Mouse (Mus musculus): ENCODE results near the gene Slc35b4. TPM values are rescaled to one million over a fixed set of nuclear protein-coding genes. Genes with fewer than 3 reads are reported as not detected.

Slc35b4 gene
- polyA plus RNA-seq, 1 experiment from 2014 or later: 42.6 TPM

- 0 out of 2 replicates have a peak, but pooled peaks cover 2% of the 10 kb centered on the region for H3K4me1 ChIP-seq (replicated peaks)
- H3K27ac ChIP-seq: no peak overlapping the region
- ATAC-seq: no peak
- H3K4me2 ChIP-seq (replicated peaks): no peak overlapping the region
- H3K27me3 ChIP-seq (replicated peaks): no peaks in the 10 kb centered on the region
- H3K9me3 ChIP-seq: no peaks in the 10 kb centered on the region
- no peak overlapping the region for H3K4me3 ChIP-seq (replicated peaks)
- H3K36me3 ChIP-seq: peaks cover 24% of the 10 kb centered on the region
- WGBS: 76% methylated on average over 2 of the region's 2 CpGs
- no peak overlapping the region for H3K9ac ChIP-seq
Measured at GRCm38 (mm10) chr6:34162607-34163006, 14.3 kb downstream of the Slc35b4 start.

DNA sequence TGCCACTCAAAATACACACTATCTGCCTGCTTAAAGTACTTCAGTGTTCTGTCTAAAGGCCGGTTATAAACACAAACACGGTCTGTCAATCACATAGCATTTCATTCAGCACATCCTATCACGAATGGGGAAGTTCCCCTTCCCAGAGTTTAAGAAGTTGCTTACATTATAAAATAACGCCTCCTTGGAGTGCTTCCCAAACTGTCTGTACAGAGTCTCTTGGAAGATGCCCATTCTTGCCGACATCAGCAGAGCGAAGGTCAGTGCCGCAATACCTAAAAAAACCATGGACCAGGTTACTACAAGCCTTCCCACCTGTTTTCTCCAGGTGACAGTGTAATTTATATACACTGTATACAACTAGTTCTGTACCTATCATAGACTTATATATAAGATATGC is 15.4 kb downstream of the Slc35b4 start:
- Histone ChIP-seq H3K4me2 (replicated peaks) (no peak overlapping the region), H3K9me3 (no peaks in the 10 kb centered on the region), H3K36me3 (peaks cover 22% of the 10 kb centered on the region), H3K27me3 (replicated peaks) (no peaks in the 10 kb centered on the region), H3K27ac (no peak overlapping the region), H3K4me1 (replicated peaks) (peaks cover 7% of the 10 kb centered on the region; the same call in 1 of the 2 replicates), H3K4me3 (replicated peaks) (no peak overlapping the region), H3K9ac (no peak overlapping the region)
- WGBS: 86% methylated on average over 7 of the region's 7 CpGs
- ATAC-seq: no peak

DNA sequence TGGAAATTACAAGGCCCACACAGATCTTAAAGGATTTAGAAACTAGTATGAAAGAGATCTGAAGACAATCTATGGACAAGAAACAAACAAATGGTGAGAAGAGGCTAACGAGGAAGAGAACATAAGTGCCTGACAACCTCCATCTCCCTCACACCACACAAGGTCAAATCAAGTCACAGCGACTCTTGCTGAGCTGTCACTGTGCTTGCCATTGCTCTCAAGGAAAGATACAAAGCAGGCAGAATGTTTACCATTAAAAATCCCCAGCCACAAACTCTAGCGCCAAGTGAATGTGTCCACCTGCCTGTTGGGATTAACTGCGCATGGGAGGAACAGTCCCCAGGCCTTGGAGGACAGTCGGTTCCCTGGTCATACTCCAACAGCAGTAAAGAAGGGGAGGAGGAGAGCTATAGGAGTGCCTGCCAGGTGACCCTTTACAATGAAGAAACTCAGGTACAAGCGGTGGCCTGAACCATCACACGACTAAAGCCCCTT is 16.0 kb downstream of the Slc35b4 start:
- Histone ChIP-seq H3K27me3 (replicated peaks) (no peaks in the 10 kb centered on the region), H3K4me1 (replicated peaks) (peaks cover 11% of the 10 kb centered on the region), H3K4me3 (replicated peaks) (no peak overlapping the region), H3K4me2 (replicated peaks) (no peak overlapping the region), H3K9me3 (no peaks in the 10 kb centered on the region), H3K36me3 (peaks cover 16% of the 10 kb centered on the region), H3K27ac (no peak overlapping the region), H3K9ac (no peak overlapping the region)
- no peak for ATAC-seq
- WGBS: 84% methylated on average over 7 of the region's 7 CpGs

- no peak overlapping the region for H3K27ac ChIP-seq
- ATAC-seq: no peak
Measured at GRCm38 (mm10) chr6:34159998-34160815, 16.7 kb downstream of the Slc35b4 start.

DNA sequence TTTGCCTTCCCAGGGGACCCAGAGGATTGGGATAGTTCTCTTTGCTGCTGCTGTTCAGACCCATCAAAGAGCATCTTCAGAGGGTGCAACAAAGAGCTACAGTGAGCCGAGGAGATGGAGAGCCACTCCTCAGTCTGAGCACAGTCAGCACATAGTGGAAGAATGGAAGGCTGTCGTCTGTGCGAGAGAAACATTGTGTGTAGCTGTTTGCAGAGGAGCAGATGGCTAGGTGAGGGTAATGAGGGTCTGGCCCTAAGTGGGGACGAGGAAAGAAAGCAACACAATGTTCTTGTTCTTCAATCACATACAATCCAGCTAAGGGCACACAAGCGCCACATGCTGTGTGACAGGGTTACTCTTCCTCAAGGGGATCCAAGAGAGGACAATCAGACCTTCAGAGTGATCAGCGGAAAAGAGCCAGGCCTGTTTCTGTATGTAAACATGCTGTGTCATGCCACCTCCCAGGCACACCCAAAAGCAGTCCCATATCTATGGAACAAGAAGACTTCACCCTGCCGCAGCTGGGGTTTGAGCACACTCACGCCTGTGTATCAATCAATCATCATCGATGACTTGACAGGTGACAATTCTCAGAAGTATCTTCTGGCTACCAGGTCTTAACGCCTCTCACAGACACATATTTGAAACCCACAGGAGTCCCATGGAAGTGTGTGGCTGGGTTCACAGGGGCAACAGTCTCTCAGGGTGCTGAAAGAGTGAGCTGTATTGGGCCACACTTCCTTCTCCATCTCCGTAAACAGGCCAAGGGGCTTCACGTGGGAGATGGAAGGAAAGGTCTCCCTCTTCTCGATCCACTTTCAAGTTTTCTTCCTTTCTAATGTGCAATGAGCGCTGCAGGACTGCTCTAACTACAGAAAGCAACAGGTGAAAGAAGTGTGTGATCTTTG is 19.8 kb downstream of the Slc35b4 start:
- Histone ChIP-seq H3K9ac (no peak overlapping the region; the same call in 1 of the 2 replicates), H3K4me1 (replicated peaks) (peaks cover 43% of the 10 kb centered on the region), H3K27me3 (replicated peaks) (no peaks in the 10 kb centered on the region), H3K9me3 (no peaks in the 10 kb centered on the region), H3K4me3 (replicated peaks) (no peak overlapping the region), H3K36me3 (peaks cover 10% of the 10 kb centered on the region), H3K27ac (no peak overlapping the region), H3K4me2 (replicated peaks) (no peak overlapping the region)
- ATAC-seq: peak; percentile 16; the same call in 1 of the 2 replicates
- WGBS: 81% methylated on average over 14 of the region's 14 CpGs

More at GRCm38 (mm10) chr6:34159998-34160815, 16.7 kb downstream of the Slc35b4 start:
- Histone ChIP-seq H3K36me3 (peaks cover 11% of the 10 kb centered on the region), H3K4me3 (replicated peaks) (no peak overlapping the region), H3K9me3 (no peaks in the 10 kb centered on the region), H3K4me2 (replicated peaks) (no peak overlapping the region), H3K9ac (no peak overlapping the region), H3K4me1 (replicated peaks) (peaks cover 17% of the 10 kb centered on the region), H3K27me3 (replicated peaks) (no peaks in the 10 kb centered on the region)
- 49% methylated on average over 23 of the region's 23 CpGs for WGBS

DNA sequence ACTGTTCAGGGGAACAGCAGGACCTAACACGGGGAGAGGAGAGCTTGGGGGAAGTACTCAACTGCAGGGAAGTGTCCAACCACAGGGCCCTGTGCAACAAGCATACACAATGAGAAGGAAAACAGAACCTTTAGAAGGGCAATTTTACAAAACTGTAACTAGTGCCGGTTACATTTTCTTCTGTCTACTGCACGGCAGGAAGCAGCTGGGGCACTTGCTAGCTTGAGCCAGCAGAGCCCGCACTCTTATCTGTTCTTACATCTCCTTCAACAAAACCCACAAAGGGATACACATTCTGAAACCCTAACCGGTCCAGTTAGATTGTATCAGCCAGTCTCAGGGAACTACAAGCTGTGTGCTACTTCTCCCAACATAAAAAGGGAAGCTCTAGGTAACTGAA is 20.9 kb downstream of the Slc35b4 start:
- peaks cover 43% of the 10 kb centered on the region for H3K4me1 ChIP-seq (replicated peaks)
- H3K4me3 ChIP-seq (replicated peaks): no peak overlapping the region
- ATAC-seq: no peak
- H3K27ac ChIP-seq: 0 out of 2 replicates have a peak overlapping the region, but pooled peaks have one; percentile 78
- no peaks in the 10 kb centered on the region for H3K9me3 ChIP-seq
- WGBS: 54% methylated on average over 5 of the region's 5 CpGs
- no peak overlapping the region for H3K4me2 ChIP-seq (replicated peaks)
- H3K27me3 ChIP-seq (replicated peaks): no peaks in the 10 kb centered on the region
- peaks cover 10% of the 10 kb centered on the region for H3K36me3 ChIP-seq
- H3K9ac ChIP-seq: no peak overlapping the region

- no peak overlapping the region for H3K9ac ChIP-seq
- peak; percentile 57 for ATAC-seq
Measured at GRCm38 (mm10) chr6:34155137-34155804, 21.6 kb downstream of the Slc35b4 start.

DNA sequence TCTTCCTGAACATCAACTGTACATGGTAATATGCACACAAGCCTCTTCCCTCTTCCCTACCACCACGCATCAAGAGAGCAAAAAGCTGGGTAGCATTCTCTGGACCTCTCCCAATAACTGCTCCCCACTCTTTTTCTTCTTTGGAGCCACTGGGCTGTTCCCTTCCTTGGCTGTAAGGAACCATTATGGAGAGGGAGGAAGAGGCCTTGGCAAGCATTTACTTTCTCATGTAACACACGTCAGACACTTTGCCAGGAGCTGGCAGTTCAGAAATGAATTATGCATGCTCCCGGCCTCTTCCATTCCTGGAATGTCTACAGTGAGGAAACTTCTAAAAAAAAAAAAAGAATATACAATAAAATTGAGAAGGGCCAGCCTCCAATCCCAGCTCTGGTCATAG is 22.7 kb downstream of the Slc35b4 start:
- peak; percentile 18; the same call in 1 of the 2 replicates for ATAC-seq
- Histone ChIP-seq H3K4me2 (replicated peaks) (no peak overlapping the region), H3K9me3 (no peaks in the 10 kb centered on the region)

More at GRCm38 (mm10) chr6:34155137-34155804, 21.6 kb downstream of the Slc35b4 start:
- 78% methylated on average over 15 of the region's 15 CpGs for WGBS
- peaks cover 43% of the 10 kb centered on the region for H3K4me1 ChIP-seq (replicated peaks)
- H3K4me3 ChIP-seq (replicated peaks): no peak overlapping the region
- H3K27me3 ChIP-seq (replicated peaks): no peaks in the 10 kb centered on the region
- H3K9me3 ChIP-seq: no peaks in the 10 kb centered on the region
- H3K27ac ChIP-seq: peak overlapping the region; percentile 78
- peaks cover 10% of the 10 kb centered on the region for H3K36me3 ChIP-seq
- H3K4me2 ChIP-seq (replicated peaks): no peak overlapping the region

DNA sequence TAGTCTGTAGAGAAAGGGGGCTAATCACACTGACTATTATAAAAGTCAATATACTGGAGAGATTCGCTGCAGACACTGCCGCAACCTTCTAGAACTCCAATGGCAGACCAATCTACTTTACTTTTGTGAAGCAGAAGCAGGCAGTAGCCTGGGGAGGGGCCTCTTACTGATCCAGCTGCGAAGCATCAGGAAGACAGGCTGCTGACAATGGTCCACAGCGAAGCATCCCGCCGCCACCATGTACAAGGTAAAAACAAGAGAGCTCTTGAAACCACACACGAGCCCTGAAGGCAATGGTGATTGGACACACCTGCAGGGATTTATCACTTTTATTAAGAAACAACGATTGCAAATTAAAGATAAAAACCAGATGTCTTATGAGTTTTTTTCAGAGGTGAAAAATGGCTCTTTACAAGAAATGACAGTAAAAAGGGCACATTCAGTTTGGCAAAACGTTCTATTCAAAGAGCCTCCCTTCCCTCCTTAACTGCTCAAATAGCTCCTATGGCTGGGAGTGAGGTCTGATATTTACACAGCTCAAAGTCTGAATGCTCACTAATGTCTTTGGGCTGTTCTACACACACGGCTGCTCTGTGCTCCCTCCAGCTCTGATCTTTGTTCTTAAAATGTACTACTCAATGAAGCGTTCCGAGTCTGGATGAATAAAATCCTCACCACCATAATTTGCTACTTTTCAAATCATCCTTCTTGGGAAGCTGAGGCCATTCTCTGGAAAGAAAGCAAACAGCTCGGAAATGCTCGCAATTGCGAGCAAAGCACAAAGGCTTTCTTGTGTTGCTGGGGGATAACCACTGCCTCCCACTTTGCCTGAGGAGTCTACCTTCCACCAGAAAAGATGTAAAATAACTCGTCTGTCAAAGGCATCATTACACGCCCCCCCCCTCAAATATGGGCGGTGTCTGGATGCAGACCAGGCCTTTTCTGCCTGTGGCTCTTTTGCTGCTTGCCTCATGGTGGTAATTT is 23.6 kb downstream of the Slc35b4 start:
- H3K4me1 ChIP-seq (replicated peaks): peaks cover 42% of the 10 kb centered on the region
- peak overlapping the region; percentile 18; the same call in 1 of the 2 replicates for H3K4me2 ChIP-seq (replicated peaks)
- no peaks in the 10 kb centered on the region for H3K27me3 ChIP-seq (replicated peaks)
- H3K4me3 ChIP-seq (replicated peaks): no peak overlapping the region
- H3K27ac ChIP-seq: peak overlapping the region; percentile 78
- no peaks in the 10 kb centered on the region for H3K9me3 ChIP-seq
- H3K9ac ChIP-seq: no peak overlapping the region
- H3K36me3 ChIP-seq: peaks cover 10% of the 10 kb centered on the region
- WGBS: 39% methylated on average over 18 of the region's 18 CpGs
- peak; percentile 76 for ATAC-seq

More for the DNA sequence above, 22.7 kb downstream of the Slc35b4 start:
- peaks cover 10% of the 10 kb centered on the region for H3K36me3 ChIP-seq
- H3K27me3 ChIP-seq (replicated peaks): no peaks in the 10 kb centered on the region
- no peak overlapping the region for H3K4me3 ChIP-seq (replicated peaks)
- WGBS: 48% methylated on average over 3 of the region's 3 CpGs
- H3K4me1 ChIP-seq (replicated peaks): peaks cover 42% of the 10 kb centered on the region
- H3K27ac ChIP-seq: peak overlapping the region; percentile 78
- H3K9ac ChIP-seq: no peak overlapping the region

DNA sequence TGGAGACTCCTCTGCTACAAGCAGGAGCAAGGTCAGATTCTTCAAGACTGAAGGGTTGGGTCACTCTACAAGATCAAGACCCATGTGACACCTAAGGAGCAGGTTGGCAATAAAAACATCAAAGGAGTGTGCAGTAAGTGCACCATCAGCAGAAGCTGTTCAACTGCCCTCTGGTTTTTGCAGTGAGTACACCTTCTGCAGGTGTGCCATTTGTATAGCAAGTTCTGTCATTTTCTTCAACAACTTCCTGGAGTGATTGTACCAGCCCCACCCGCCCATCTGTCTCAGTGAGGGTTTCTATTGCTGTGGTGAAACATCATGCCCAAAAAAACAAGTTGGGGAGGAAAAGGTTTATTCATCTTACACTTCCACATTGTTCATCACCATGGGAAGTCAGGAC is 27.1 kb downstream of the Slc35b4 start:
- ATAC-seq: peak; percentile 55

DNA sequence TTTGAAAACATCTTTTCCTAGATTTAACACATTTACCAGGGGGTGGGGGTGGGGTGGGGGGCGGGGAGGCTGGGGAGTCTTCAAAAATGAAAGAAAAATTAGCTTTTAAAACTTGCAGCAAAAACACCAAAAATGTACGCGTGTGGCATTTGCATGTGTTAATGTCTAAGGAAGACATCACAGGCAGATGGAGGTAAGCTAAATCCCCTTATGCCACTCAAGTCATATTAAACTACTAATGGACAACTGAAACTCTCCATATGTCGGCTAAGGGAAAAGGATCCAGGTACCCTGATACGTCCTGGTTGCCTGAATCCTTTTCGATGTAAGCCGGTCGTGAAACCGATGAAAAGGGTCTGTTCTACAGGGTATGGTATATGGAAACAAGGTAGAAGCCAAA is 27.8 kb downstream of the Slc35b4 start:
- Histone ChIP-seq H3K4me1 (replicated peaks) (peaks cover 16% of the 10 kb centered on the region), H3K9me3 (no peaks in the 10 kb centered on the region), H3K9ac (no peak overlapping the region), H3K27ac (no peak overlapping the region), H3K4me3 (replicated peaks) (no peak overlapping the region), H3K36me3 (no peaks in the 10 kb centered on the region), H3K4me2 (replicated peaks) (no peak overlapping the region), H3K27me3 (replicated peaks) (no peaks in the 10 kb centered on the region)
- WGBS: 87% methylated on average over 9 of the region's 9 CpGs
- no peak for ATAC-seq

More for the DNA sequence above, 27.1 kb downstream of the Slc35b4 start:
- Histone ChIP-seq H3K36me3 (no peaks in the 10 kb centered on the region), H3K4me3 (replicated peaks) (no peak overlapping the region), H3K9me3 (no peaks in the 10 kb centered on the region), H3K9ac (no peak overlapping the region), H3K27ac (no peak overlapping the region), H3K4me2 (replicated peaks) (no peak overlapping the region), H3K4me1 (replicated peaks) (peaks cover 22% of the 10 kb centered on the region), H3K27me3 (replicated peaks) (no peaks in the 10 kb centered on the region)
- WGBS: 82% methylated on average over 1 of the region's 1 CpGs
